Mouse (Mus musculus): ENCODE measurements around the gene Dcpp2.
"Not testable (repeated sequence)": the region's sequence is repeated elsewhere in the genome, so short reads cannot be mapped to it uniquely, and the experiment has no call there.

The Dcpp2 gene

GRCm38 (mm10) chr17:23925090-23925493 is 44.4 kb downstream of the Dcpp2 start:
- DNase-seq (ENCODE audit: low spot score in 2 of 2) = peak; percentile 67 to 69

DNA sequence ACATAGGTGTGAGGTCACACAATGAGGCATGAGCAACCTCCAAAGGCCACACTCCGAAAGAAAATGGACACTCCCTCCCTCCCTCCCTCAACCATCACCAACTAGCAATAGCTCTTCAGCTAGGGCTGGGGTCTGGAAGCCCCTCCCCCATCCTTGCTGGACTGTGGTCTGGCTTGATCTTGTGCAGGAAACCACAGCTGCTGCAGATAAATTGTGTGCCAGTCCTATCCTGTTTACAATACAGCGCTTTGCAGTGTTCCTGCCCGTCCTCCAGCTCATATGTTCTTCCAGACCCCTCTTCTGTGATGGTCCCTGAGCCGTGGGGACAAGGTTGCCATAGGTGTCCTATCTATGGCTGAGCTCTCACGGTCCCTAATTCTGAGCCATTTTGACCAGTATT is 50.5 kb downstream of the Dcpp2 start:
- no peak for DNase-seq (ENCODE audit: low spot score in 2 of 2)

GRCm38 (mm10) chr17:23941372-23941771 is 60.7 kb downstream of the Dcpp2 start, which contains the start of gene Sbp:
Gene Sbp (plus strand): TSS chr17:23941672.
- DNase-seq (ENCODE audit: low spot score in 2 of 2) = no peak

DNA sequence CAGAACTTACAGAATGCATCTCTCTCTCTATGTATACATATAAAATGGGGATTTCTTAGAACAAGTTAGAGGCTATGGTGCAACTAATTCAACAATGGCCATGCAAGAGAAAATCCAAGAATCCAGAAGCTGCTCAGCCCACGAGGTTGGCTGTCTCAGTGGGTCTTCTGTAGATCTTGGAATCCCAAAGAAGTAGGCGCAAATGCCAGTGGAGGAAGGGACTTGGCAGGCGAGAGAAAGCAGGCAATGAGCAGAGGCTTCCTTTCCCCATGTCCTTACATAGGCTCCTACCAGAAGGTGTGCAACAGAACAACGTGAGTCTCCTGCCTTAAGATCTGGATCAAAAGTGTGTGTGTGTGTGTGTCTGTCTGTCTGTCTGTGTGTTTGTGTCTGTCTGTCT is 66.8 kb downstream of the Dcpp2 start:
- DNase-seq (ENCODE audit: low spot score in 2 of 2) = not testable (repeated sequence)

GRCm38 (mm10) chr17:23949068-23949467 is 68.4 kb downstream of the Dcpp2 start:
- DNase-seq (ENCODE audit: low spot score in 2 of 2) = no peak
